Mouse (Mus musculus): ENCODE data around the gene Srd5a1.

- no peak for TF ChIP-seq POLR2A (IDR thresholded peaks at IDR 0.05; ENCODE audit: borderline replicate concordance, low read depth, low read length)
- no peak for TF ChIP-seq CTCF (IDR thresholded peaks at IDR 0.05; ENCODE audit: low read depth, low read length)
These were observed 12.6 kb upstream of the Srd5a1 start for GRCm38 (mm10) chr13:69623843-69624242.

All from bone marrow macrophage, adult 2 months (primary cell).